Mouse (Mus musculus) testis, adult 2 months (tissue): ENCODE results near the gene Polr1e.

ENCODE experiments used
- CTCF ChIP-seq: fragments of 200-500 bp; IDR thresholded peaks from 2 replicates; pipeline ENCODE4 v1.5.1; 2012; ENCODE audit warnings: low read depth, mild to moderate bottlenecking, inconsistent platforms, low read length, moderate library complexity; ENCODE audit not compliant: control insufficient read depth, insufficient read depth, insufficient replicate concordance
- POLR2A ChIP-seq: fragments of 200-500 bp; IDR thresholded peaks from 2 replicates; pipeline ENCODE4 v1.6.1; 2012; ENCODE audit warnings: low read depth, mild to moderate bottlenecking, inconsistent platforms, low read length, moderate library complexity; ENCODE audit not compliant: control insufficient read depth

GRCm38 (mm10) chr4:44970056-44970455, 48.3 kb upstream of the Polr1e start:
- TF ChIP-seq CTCF (no peak), POLR2A (no peak)
